Mouse (Mus musculus) gastrocnemius, adult 2 months (tissue): ENCODE data around the gene Gm39566. TPM values are rescaled to one million over a fixed set of nuclear protein-coding genes. Genes with fewer than 3 reads are reported as not detected.

ENCODE experiments used
- DNase-seq: peaks from one replicate; pipeline ENCODE4 v3.0.0; 2022
- H3K27ac ChIP-seq: fragments of 200-600 bp; 2 replicates; pipeline ENCODE4 v1.8.1; 2022; ENCODE audit warnings: mild to moderate bottlenecking
- H3K4me3 ChIP-seq: fragments of 200-600 bp; 2 replicates; pipeline ENCODE4 v1.8.1; 2022; ENCODE audit warnings: mild to moderate bottlenecking, moderate library complexity
- CTCF ChIP-seq: fragments of 200-600 bp; IDR thresholded peaks from 2 replicates; pipeline ENCODE4 v1.8.1; 2022; ENCODE audit warnings: antibody characterized with exemption, mild to moderate bottlenecking, moderate library complexity
- intact Hi-C: fragments of 180-260 bp; cut with DNase I; formaldehyde crosslinking; loops from one replicate; pipeline ENCODE4 v1.15.1; 2025
- total RNA-seq, 2 experiments: library from RNA; stranded (reverse); gene quantifications; 2 replicates each; pipeline ENCODE4 v1.2.3; 2021

The Gm39566 gene
- total RNA-seq, 2 experiments from 2014 or later, result not detected

GRCm38 (mm10) chr11:69800392-69801197 lies 14.5 kb downstream of the Gm39566 start:
- Histone ChIP-seq H3K27ac (peak overlapping the region; percentile 46; the same call in 1 of the 2 replicates), H3K4me3 (peak overlapping the region; percentile 78)
- TF ChIP-seq CTCF, result no peak
- intact Hi-C loops, result loop anchor here (5.0 kb wide), 1 partner anchor 118 kb away; the partner anchor contains the start of gene Senp3
- peak; percentile 71 for DNase-seq

DNA sequence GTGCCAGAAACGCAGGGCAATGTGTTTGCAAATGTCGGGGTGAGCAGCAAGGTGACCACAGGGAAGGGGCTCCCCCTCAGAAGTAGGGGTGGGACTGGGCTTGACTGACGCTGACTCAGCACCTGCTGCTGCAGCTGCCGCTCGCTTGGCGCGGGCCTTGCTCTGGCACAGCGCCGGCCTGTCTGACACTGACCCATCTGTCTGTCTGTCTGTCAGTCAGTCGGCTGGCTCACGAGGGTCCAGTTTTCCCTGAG lies 15.0 kb downstream of the Gm39566 start:
- H3K4me3 ChIP-seq, result peak overlapping the region; percentile 78
- no peak for TF ChIP-seq CTCF
- DNase-seq, result peak; percentile 69
- H3K27ac ChIP-seq, result no peak overlapping the region
- intact Hi-C loops, result loop anchor here (5.0 kb wide), 1 partner anchor 118 kb away; the partner anchor contains the start of gene Senp3

DNA sequence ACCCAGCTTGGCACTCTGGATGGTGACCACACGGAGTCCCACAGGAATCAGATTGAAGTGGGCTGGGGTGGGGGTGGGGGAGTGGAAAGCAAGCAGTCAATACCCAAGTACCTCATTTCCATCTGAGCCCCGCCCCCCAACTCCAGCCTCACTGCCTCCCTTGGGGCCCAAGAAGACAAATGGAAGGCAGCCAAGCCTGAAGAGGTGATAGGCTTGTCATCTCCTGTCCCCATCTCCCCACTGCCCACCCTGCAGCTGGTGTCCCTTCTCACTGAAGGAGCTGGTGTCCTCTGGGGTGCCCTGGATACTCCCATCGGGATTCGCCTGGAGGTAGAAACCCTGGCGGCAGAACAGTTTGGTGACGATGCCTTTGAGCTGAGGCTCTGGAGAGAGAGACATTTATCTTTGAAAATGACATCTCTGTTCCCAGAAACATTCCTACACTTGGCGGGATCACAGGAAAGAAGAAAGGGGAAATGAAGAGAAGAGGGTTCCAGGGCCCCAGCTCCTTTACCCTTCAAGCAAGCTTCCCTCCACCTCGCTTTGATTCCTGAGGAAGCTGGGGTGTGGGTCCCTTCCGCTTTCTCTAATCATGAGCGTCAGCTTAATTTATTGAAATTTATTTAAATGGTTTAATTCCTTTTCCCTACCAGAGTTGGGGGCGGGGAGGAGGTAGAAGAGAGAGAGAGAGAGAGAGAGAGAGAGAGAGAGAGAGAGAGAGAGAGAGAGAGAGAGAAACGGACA lies 15.5 kb downstream of the Gm39566 start:
- H3K27ac ChIP-seq, result no peak overlapping the region
- intact Hi-C loops, result loop anchor here (5.0 kb wide), 1 partner anchor 117 kb away; the partner anchor contains the start of gene Senp3
- DNase-seq, result no peak
- no peak overlapping the region for H3K4me3 ChIP-seq
- no peak for TF ChIP-seq CTCF

DNA sequence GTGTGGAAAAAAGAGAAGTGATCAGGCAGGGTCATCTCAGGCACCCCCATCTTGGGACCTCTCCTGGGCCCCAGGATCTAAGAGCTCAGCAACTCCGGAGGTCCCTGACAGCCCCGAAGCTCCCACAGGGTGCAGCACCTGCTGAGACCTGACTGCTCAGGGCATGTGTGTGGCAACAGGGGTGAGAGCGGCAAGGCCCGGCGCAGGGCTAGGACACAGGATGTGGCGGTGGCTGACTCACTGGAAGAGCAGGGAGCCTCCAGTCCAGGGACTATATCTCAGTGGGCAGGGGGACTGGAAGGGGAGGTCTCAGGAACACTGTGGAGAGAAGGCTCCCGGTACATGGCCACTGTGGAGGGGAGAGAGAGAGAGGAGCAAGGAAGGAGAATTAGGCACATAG lies 17.2 kb downstream of the Gm39566 start:
- no peak for TF ChIP-seq CTCF
- H3K4me3 ChIP-seq, result no peak overlapping the region
- no peak for DNase-seq
- H3K27ac ChIP-seq, result no peak overlapping the region
- intact Hi-C loops, result no loop called here

DNA sequence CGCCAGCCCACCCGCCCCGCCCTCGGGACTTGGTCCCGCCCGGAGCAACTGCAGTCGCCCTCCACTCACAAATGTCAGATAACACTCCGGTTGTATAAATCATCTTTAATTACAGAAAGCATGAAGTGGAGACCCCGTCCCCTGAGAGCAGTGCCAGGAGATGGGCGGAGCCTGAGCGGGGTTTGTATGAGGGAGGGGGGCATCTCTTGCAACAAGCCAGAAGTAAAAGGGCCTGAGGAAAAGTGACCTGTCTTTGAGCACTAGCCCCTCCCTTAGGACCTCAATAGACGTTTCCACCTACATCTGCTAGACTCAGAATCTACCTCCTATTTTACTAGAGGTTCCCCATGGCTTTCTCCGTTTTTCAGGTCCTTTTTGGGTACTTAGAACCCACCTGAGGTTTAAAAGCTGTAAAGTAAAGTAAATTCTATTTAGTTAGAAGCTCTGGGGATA lies 19.1 kb downstream of the Gm39566 start:
- H3K4me3 ChIP-seq, result peak overlapping the region; percentile 79
- no peak for DNase-seq
- H3K27ac ChIP-seq, result peak overlapping the region; percentile 97
- TF ChIP-seq CTCF, result no peak
- intact Hi-C loops, result loop anchor here (1.0 kb wide), 1 partner anchor 37 kb away; no protein-coding TSS in a partner anchor

DNA sequence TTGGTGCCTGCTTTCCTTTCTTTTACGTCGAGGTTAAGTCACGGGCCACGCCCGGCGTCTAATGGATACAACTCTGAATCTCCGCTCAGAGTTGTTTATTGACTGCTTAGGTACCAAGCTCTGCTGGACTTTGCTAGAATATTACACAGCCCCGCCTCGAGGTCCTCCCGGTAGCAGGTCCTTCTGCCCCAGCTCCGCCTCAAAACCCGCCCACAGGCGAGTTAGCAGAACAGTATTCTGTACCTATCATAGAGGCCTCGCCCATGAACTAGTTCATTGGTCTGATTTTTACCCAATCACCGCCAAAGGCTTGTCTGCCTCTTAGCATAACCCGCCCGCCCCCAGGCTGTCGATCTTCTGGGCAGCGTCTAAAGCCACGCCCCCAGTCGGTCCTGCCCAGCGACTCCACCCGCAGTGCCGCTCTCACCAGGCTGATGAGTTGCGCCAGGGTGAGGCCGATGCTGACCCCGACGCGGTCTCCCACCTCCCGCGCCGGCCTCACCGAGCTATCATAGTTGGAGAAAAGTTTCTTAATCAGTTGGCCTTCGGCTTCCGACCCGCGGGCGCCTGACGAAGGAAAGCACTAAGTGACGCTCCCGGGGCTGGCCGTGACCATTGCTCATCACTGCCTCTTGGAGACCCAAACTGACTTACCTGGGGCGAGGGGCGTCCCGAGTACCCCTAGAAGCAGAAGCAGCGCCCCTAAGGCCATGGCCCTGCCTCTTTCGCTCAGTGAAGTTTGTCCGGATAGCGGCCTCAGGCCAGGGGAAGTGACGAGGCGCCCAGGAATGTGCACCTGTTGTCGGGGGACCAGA lies 19.7 kb downstream of the Gm39566 start, which contains the start of gene Chrnb1:
Chrnb1 (minus strand) TSS at position 776 of the 815 bp plus-strand sequence.
- Histone ChIP-seq H3K27ac (peak within 1 kb of the TSS; percentile 97), H3K4me3 (peak within 1 kb of the TSS; percentile 79)
- intact Hi-C loops, result loop anchor here (1.0 kb wide), 1 partner anchor 36 kb away; no protein-coding TSS in a partner anchor

GRCm38 (mm10) chr11:69793429-69793828 lies 21.7 kb downstream of the Gm39566 start:
- intact Hi-C loops, result no loop called here
- no peak for TF ChIP-seq CTCF
- peak; percentile 62 for DNase-seq
- peak overlapping the region; percentile 79 for H3K27ac ChIP-seq
- H3K4me3 ChIP-seq, result peak overlapping the region; percentile 13; the same call in 1 of the 2 replicates

More for the DNA sequence above, 19.7 kb downstream of the Gm39566 start, which contains the start of gene Chrnb1:
- no peak for TF ChIP-seq CTCF
- DNase-seq, result peak; percentile 97

DNA sequence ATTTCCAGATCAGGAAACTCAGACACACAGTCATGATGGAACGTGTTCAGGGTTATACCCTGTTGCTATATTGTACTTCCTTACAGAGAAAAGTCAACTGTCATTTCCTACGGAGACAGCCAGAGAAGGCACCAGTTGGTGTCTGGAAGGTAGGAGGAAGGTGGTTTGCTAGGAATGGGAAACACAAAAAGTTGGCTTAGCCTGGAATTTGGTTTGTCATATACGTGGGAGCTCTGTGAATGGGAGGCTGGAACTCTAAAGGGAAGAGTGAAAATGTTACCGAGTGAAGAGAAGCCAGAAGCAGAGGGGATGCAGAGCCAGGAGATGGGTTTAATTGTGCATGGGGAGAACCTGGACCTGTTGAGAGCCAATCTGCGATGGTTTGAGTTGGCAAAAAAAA lies 23.7 kb downstream of the Gm39566 start:
- TF ChIP-seq CTCF, result no peak
- H3K4me3 ChIP-seq, result no peak overlapping the region
- DNase-seq, result no peak
- intact Hi-C loops, result loop anchor here (2.0 kb wide), 1 partner anchor 17 kb away; no protein-coding TSS in a partner anchor
- H3K27ac ChIP-seq, result no peak overlapping the region

- no peak overlapping the region for H3K27ac ChIP-seq
- no peak overlapping the region for H3K4me3 ChIP-seq
- no peak for TF ChIP-seq CTCF
- intact Hi-C loops, result no loop called here
- no peak for DNase-seq
Measured at GRCm38 (mm10) chr11:69789431-69789830, 25.7 kb downstream of the Gm39566 start.

DNA sequence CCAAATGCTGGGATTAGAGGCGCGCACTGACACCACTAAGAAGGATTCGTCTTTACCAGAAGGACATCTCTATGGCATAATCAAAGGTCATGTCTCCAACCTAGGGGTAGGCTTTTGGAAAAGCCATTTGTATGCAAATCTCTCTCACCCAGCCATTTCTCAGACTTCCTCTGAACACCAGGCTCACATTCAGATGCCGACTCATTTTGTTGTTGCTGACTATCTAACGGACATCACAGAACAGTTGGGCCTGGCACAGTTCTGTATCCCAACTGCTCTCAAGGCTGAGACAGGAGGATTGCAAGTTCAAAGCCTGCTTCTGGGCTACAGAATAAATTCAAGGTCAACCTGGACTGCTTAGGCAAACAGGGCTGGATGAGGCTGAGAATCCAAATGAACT lies 27.8 kb downstream of the Gm39566 start:
- intact Hi-C loops, result no loop called here
- Histone ChIP-seq H3K27ac (no peak overlapping the region), H3K4me3 (no peak overlapping the region)
- DNase-seq, result no peak
- no peak for TF ChIP-seq CTCF

DNA sequence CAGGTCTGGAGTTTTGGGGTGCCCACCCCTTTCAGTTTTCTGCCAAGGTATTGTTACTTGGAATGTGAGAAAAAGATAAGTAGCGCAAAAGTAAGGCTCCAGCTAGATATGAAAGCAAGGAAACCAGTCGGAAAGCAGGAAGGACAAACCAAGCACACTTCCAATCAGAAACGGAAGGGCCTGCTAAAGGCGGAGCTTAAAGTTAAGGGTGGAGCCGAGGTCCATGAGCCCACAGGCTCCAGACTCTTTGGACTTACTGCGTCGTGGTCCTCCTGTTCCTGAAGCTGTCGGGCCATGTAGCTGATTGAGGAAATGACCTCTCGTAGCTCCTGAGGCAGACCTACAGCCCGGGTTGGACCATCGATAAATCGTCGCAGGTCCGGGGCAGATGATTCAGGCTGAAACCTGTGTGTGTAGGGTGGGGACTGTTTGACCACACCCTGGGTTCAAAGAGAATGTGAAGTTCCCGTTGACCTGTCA lies 30.3 kb downstream of the Gm39566 start:
- intact Hi-C loops, result no loop called here
- peak overlapping the region; percentile 57 for H3K4me3 ChIP-seq
- peak; percentile 52 for DNase-seq
- peak overlapping the region; percentile 43 for H3K27ac ChIP-seq
- TF ChIP-seq CTCF, result no peak

DNA sequence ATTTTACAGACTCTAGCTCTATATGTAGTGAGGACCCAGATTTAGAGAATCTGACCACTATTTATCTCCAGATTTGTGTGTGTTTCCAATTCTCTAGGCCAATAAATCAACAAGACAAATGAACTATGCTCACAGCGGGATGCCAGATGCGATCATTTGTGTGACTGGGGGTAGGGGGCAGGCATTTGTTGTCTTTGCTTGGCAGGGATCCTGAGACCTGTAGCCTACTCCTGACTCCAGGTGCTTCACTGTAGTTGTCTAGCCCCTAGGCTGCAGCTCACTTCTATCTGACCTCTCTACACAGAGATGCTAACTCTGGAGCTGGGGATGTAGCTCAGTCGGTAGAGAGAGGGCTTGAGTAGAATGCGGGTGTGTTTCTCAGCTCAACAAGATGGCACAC lies 33.3 kb downstream of the Gm39566 start:
- no peak for TF ChIP-seq CTCF
- no peak for DNase-seq
- Histone ChIP-seq H3K27ac (no peak overlapping the region), H3K4me3 (no peak overlapping the region)
- intact Hi-C loops, result no loop called here
